In genomic region chr14:16573475-16574171, GRCm38 (mm10) we compare ENCODE assay signal across 9 mouse cellular contexts.
A peak's percentile ranks its signal among the peaks of the same experiment; 100 is the strongest.
DNase-seq lines count a peak whose midpoint lies in the region; ATAC-seq and TF ChIP-seq lines count a peak whose summit lies in the region.
"Had no signal": no experiment of that assay in that cellular context is flagged by ENCODE, and none has a peak within 500 bp of the region (broad histone marks: within the 10 kb centered on the region; RNA-seq: fewer than 3 reads in every experiment).

No protein-coding gene starts in this region.

- H3K9ac ChIP-seq in kidney, embryonic 16.5 days (replicated peaks; ENCODE audit: low read length): peak overlapping the region; percentile 78
- H3K9ac ChIP-seq in midbrain, postnatal 0 days (replicated peaks; ENCODE audit: low read length, poor library complexity, severe bottlenecking): no peak overlapping the region

- no peaks in the 10 kb centered on the region for H3K36me3 ChIP-seq in kidney, adult 2 months (ENCODE audit: control insufficient read depth, insufficient read depth, low read length)
- no peaks in the 10 kb centered on the region for H3K36me3 ChIP-seq in kidney, embryonic 16.5 days (ENCODE audit: insufficient read depth, low read length)
- no peaks in the 10 kb centered on the region for H3K36me3 ChIP-seq in midbrain, postnatal 0 days (ENCODE audit: insufficient read depth, low read length)

- no peak for TF ChIP-seq POLR2A in kidney, adult 2 months (IDR thresholded peaks at IDR 0.05; ENCODE audit: low read depth, low read length)
- TF ChIP-seq POLR2A in embryonic fibroblast, embryonic 13.5 days (IDR thresholded peaks at IDR 0.05; ENCODE audit: low read depth, low read length): no peak

- H3K9me3 ChIP-seq in kidney, embryonic 16.5 days (ENCODE audit: low read length): no peaks in the 10 kb centered on the region
- no peaks in the 10 kb centered on the region for H3K9me3 ChIP-seq in midbrain, postnatal 0 days (ENCODE audit: low read length)

- peak overlapping the region; percentile 62 for H3K4me2 ChIP-seq in kidney, embryonic 16.5 days (replicated peaks; ENCODE audit: low read depth, low read length)
- peak overlapping the region; percentile 93; the same call in 1 of the 2 replicates for H3K4me2 ChIP-seq in midbrain, postnatal 0 days (ENCODE audit: low read depth, low read length, poor library complexity, severe bottlenecking)

- no peaks in the 10 kb centered on the region for H3K27me3 ChIP-seq in kidney, adult 2 months (replicated peaks; ENCODE audit: control insufficient read depth, insufficient read depth, low read length)
- no peaks in the 10 kb centered on the region for H3K27me3 ChIP-seq in kidney, embryonic 16.5 days (ENCODE audit: insufficient read depth, low read length)
- H3K27me3 ChIP-seq in midbrain, postnatal 0 days (ENCODE audit: insufficient read depth, low read length): peaks cover 4% of the 10 kb centered on the region; the same call in 1 of the 2 replicates

- WGBS in kidney, adult 2 months: 32% methylated on average over 6 of the region's 6 CpGs
- WGBS in kidney, embryonic 16.5 days: 24% methylated on average over 6 of the region's 6 CpGs
- 72% methylated on average over 6 of the region's 6 CpGs for WGBS in midbrain, postnatal 0 days

- H3K4me1 ChIP-seq in kidney, adult 2 months (ENCODE audit: control insufficient read depth, insufficient read depth, low read length): peaks cover 13% of the 10 kb centered on the region; the same call in 1 of the 2 replicates
- no peaks in the 10 kb centered on the region for H3K4me1 ChIP-seq in embryonic fibroblast, embryonic 13.5 days (ENCODE audit: control insufficient read depth, insufficient read depth, low read length)
- H3K4me1 ChIP-seq in kidney, embryonic 16.5 days (ENCODE audit: insufficient read depth, low read length): peaks cover 39% of the 10 kb centered on the region
- no peaks in the 10 kb centered on the region for H3K4me1 ChIP-seq in midbrain, postnatal 0 days (ENCODE audit: insufficient read depth, low read length)

- no peak for TF ChIP-seq CTCF in kidney, adult 2 months (conservative IDR thresholded peaks at IDR 0.05; ENCODE audit: insufficient read depth, insufficient read length, low read depth, low read length)
- TF ChIP-seq CTCF in embryonic fibroblast, embryonic 13.5 days (IDR thresholded peaks at IDR 0.05; ENCODE audit: borderline replicate concordance, insufficient read depth, low read length): no peak
- TF ChIP-seq CTCF in midbrain, postnatal 0 days (IDR thresholded peaks at IDR 0.05): no peak

- peak overlapping the region; percentile 83 for H3K27ac ChIP-seq in kidney, adult 2 months (ENCODE audit: insufficient read depth, low read depth, low read length)
- H3K27ac ChIP-seq in embryonic fibroblast, embryonic 13.5 days (ENCODE audit: insufficient read depth, low read length): no peak overlapping the region
- H3K27ac ChIP-seq in kidney, embryonic 16.5 days (ENCODE audit: low read length): peak overlapping the region; percentile 97
- no peak overlapping the region for H3K27ac ChIP-seq in midbrain, postnatal 0 days (ENCODE audit: low read depth, low read length)

- DNase-seq in kidney, adult 2 months: peak; percentile 64
- DNase-seq in kidney, postnatal 10 days: no peak
- DNase-seq in midbrain, postnatal 0 days (ENCODE audit: low spot score): no peak
- DNase-seq in frontal cortex, postnatal 36 days (ENCODE audit: low spot score in 2 of 2): no peak
- no peak for DNase-seq in thymus, postnatal 10 days (ENCODE audit: low spot score in 2 of 2)
- DNase-seq in cerebellum, adult 11 months: no peak
- DNase-seq: gastrocnemius, postnatal 25 days had no signal

- no peak for ATAC-seq in kidney, embryonic 16.5 days (ENCODE audit: low FRiP score, low TSS enrichment)
- ATAC-seq in midbrain, postnatal 0 days (ENCODE audit: low FRiP score): no peak

- peak overlapping the region; percentile 63 for H3K4me3 ChIP-seq in kidney, adult 2 months (ENCODE audit: insufficient read depth, low read depth, low read length)
- H3K4me3 ChIP-seq in embryonic fibroblast, embryonic 13.5 days (ENCODE audit: insufficient read depth, low read length): peak overlapping the region; percentile 47
- peak overlapping the region; percentile 68 for H3K4me3 ChIP-seq in kidney, embryonic 16.5 days (ENCODE audit: low read length)
- peak overlapping the region; percentile 50; the same call in 1 of the 2 replicates for H3K4me3 ChIP-seq in midbrain, postnatal 0 days (ENCODE audit: low read depth, low read length)

Comparison
In these comparisons a context has a peak if more than half of its experiments do, and no peak if none do; other contexts are left out.
1. H3K27ac ChIP-seq: peak in kidney, adult 2 months (single experiment) and kidney, embryonic 16.5 days (single experiment); none in embryonic fibroblast, embryonic 13.5 days (single experiment) and midbrain, postnatal 0 days (single experiment).
2. Peak in every context shown above with its lines, with median percentiles within 50 percentile points of each other: H3K4me3 ChIP-seq.